Mouse (Mus musculus): Measurements from ENCODE around the gene Cdhr2.

Cdhr2 gene

DNA sequence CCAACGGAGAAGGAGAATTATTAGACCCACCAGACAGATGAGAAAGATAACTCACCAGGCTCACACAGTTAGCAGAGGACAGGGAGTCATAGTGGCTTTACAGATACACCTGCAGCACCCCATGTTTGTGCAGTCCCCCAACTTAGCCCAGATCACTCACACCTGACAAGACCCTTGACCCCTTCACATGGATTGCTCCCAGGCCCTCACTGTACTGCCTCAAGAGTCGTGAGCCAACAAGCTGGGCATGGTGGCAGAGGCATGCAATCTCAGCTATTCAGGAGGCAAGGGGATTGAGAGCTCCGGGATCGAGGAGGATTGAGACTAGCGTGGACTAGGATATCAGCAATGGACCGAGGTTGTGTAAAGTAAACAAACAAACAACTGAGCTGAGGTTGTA lies 52.5 kb downstream of the Cdhr2 start:
- DNase-seq: peak; percentile 61

DNA sequence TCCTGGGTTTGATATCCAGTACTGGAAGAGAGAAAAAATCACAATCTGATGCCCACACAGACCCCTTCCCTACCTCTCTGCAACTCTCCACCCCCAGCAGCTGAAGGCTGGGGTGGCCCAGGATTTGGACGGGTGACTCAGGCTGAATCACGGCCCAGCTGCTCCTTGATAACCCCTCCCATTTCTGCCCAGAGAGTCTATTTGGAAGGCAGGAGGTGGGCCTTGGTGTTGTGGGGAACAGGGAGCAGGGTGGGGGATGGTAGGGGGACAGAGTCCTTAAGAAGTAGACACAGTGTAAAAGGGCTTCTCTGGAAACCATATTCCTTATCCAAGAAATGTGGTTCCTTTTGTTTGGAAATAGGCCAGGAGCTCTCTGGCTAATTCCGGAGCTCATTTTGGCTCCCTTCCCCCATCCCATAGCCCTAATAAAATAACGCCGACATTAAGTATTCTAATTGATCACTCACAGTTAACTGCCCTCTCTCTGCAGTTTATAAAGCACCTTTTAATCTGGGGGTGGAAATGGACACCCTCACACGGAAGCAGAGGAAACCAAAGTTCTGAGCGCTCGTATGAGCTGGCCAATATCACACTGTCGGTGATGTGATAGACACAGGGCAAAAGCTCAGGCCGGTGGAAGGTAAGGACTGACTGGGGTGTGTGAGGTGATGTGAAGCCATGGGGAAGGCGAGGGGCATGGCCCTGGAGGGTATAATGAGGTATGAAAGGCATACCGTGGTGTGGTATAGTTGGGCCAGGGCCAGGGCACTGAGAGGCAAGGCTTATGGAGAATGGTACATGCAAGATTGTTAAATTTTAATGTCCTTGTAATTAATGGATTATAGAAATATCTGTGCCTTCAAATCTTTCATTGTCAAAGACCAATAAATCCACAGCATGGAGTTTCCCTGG lies 53.2 kb downstream of the Cdhr2 start:
- peak; percentile 71 for DNase-seq

DNA sequence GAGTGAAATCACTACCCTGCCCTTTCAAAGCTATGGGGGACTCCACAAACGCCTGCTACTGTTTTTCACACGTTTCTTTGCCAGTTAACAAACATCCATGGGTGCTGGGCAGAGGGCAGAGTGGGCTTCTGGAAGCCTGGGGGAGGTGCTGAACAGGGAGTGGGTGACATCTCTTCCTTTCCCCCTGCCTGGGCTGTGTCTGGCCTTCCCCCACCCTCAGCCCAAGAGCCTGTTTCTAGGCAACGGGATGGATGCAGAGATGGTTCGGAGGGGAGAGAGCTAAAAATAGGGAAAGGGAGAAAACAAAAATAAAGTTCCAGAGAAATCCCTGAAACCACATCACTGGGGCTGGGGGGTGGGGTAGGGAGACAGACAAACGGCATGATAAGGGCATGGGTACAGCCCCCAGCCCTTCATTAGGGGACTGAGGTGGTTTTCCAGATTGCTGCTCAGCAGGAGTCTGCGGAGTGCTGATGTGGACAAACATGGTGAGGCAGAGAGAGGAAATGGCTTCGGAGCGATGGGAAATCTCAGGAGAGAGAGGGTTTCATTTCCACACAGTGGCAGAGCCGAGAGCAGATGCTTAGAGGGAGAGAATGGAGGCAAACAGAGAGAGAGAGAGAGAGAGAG lies 54.1 kb downstream of the Cdhr2 start:
- DNase-seq: peak; percentile 58

DNA sequence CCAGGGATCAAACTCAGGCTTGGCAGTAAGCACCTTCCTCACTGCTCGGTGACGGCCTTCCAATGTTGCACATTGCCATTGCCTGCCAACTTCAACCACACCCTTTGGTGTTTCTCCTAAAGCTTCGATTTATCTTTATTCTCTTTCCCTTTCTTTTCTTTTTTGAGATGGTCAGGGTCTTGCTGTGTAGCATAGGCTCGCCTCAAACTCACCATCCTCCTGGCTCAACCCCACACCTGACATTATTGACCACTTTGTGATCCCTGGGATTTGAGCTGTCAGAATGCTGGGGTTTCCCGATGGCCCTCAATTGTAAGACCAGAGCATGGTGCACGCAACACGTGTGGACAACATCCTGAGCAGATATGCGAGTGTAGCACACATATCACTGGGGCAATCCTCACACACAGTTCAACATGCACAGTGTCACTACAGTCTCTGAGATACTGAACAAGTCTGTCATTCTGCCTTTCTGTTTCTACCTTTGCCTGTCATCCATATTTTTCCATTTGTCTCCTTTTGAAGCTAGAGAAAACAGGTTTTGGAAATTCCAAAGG lies 55.0 kb downstream of the Cdhr2 start:
- DNase-seq: peak; percentile 64

DNA sequence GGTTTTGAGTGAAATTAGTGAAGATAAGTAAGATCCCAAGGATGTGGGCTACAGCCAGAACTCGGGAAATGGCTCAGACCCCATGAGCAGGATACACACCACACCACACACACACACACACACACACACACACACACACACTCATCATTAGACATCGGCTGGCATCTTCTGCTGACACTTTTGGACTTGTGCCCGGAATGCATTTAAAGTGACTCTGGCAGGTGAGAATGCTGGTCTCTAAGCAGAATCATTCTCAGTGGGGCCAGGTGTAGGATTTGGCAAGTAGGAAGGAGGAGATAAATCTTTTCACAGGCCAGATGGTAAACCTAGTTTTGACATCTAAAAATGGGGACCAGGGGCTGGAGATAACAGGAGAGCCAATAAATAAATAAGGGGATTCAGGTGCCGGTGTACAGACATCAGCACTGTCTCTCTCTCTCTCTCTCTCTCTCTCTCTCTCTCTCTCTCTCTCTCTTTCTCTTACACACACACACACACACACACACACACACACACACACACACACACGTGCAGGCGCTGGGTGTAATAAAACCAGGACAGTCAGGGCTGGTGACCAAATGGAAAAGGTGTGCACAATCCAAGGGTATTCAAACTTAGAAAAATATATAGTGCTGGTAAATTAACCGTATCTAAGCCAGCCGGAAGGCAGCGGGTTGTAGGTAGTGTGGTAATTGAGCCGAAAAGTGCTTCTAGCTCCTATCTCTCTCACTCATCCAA lies 56.0 kb downstream of the Cdhr2 start:
- peak; percentile 93 for DNase-seq

DNA sequence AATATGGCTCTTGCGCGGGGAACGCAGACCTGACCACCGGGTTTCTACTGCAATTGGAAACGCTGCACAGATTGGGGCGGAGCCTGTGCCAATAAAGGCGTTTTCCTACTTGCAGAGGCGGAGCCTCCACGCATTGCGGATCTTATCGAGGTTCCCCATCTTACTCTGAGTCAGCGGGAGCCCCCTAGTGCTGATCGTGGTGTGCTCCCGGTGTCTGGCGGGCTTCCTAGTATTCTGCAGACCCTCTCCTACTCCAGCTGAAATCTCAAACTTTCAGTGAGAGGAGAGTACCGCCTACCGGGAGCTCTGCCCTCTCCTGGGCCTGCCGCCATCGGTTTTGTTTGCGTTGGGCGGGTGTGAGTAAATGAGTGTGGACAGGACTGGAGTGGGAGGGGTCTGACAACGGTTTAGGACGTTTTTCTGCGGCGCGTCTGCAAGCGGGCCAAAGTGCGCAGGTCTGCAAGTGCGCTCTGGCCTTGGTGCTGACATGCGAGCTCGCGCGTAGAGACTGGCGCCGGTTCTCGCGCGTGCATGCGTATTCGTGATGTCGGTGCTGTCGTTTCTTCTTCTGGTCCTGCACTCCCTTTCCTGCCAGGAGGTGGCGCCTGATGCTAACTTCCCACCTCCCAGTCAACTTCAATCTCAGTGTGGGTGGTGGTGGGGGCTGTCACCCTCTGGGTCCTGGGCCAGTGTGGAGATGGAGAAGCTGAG lies 56.9 kb downstream of the Cdhr2 start:
- DNase-seq: peak; percentile 97

DNA sequence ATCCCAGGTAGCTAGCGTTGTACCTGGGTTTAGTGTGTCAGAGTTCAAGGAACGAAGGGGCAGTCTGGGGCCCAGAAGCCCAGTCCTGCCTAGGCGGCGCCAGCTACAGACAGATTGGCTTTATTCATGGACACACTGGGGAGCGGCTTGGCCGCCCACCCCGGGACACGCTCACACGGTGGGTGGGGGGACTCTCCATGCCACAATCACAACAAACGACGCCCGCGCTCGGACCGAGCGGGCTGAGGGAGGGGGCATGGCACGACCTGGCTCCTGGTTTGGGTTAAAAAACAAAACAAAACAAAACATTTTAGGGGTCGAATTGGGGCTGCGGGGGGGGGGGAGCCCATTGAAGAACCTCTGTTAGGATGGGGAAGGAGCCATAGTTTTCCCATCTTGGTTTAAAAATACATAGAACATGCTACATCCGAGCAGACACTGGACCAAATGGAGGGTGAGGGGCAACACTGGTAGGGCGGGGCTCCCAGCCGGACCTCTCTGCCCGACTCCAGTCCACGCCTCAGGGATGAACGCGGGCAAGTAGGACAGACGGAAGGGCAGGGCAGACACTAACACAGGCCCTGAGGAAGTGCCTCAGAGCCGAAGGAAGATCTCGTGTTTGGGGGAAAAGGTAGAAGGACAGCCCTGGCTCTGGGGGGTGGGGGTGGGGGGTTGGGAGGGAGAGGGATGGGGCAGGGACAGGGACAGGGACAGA lies 57.7 kb downstream of the Cdhr2 start:
- peak; percentile 75 for DNase-seq

DNA sequence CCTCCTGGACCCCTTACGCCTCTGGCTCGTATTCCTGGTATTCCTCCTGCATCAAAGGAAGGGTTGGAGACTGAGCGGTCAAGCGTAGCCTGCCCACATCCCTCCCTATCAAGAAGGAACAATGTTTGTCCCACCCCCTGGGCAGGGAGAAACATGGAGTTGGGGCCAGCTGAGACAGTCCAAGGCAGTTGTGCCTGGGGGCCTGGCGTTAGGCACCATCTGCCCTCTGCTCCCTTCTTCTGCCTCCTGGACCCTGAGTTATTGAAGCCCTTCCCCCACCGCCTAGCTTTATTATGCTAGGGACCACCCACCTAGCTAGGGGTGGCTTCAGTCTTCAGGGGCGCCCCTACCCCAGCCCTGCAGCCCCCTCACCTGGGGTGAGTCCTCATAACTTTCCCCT lies 58.2 kb downstream of the Cdhr2 start:
- peak; percentile 72 for DNase-seq

DNA sequence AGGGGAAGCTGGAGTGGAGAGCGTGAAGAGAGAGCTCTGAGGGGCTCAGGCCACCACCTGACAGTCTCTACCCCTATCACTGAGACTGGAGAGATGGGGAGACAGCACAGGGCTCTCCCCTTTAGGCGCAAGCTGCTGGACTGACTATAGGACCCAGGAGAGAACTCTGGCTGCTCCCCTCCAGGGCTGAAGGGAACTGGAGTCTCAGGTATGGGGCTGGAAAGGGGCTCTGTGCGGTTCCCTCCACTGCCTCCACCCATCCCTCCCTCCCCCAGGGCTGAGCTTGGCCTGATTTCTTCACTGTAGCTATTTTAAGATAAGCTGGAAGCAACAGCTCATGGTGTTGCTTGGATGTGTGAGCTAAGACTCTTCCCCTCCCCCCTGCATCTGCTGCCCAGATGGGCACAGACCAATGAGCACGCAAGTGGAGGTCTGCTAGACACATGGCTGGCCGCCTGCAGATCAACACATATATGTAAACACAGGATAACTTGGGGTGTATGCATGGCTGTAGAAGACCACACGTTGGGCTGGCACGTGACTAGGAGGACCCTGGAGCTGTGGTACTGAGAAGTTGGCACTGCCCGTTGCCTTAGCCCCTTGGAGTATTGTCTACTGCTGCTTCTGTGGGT lies 59.0 kb downstream of the Cdhr2 start:
- DNase-seq: peak; percentile 81

DNA sequence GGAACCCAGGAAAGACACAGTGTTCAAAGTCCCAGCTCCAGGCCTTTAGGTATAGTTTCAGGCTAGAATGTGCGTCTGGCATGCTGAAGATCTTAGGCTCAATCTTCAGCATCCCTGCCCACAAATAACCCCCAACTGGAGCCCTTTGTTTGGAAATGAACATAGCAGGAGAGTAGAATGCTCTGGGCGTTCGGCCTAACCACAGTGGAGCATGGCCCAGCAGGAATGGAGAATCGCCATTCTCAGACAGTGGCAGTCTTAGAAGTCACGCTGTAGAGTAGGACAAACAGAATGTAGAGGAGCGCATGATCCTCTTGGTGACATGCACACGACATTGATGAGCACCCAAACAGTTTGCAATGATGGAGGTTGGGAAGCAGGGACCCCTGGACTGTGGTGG lies 59.6 kb downstream of the Cdhr2 start:
- DNase-seq: peak; percentile 57

DNA sequence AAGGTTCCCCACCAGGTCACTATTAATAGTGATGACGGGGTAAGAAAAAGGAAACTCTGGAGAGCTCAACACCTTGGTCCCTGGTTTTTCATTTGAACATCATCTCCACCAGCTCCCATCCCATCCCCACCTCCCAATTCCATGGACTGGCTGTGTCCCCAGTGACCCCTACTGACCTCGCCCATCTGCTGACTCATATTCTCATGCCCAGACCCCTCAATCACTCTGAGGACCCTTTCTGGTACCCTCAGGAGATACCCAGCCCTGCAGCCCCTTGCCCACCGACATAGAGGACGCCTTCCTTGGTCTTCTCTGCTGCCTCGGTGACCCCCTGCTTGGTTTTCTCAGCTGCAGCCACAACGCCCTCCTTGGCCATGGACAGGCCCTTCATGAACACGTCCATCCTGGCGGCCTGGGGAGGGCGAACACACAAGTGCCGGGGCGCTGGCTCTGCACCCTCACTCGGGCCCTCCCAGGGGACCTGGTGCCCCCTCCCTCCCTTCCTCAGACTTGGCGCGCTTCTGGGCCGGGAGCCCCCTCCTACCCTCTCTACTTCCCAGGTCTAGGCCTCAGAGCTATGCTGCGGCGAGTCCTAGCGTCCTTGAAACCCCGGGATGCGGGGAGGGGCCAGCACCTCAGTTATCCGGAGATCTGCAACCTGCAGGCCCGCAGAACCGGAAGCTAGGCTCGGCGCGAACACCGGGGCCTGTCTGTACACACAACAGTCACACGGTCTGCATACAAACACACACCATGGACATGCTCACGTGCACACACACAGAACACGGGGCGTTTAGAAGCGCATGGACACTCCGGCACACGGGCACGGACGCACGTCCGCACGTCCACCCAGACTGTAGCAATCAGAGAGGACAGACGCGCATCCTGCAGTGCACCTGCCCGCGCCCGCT lies 64.3 kb downstream of the Cdhr2 start:
- peak; percentile 77 for DNase-seq

DNA sequence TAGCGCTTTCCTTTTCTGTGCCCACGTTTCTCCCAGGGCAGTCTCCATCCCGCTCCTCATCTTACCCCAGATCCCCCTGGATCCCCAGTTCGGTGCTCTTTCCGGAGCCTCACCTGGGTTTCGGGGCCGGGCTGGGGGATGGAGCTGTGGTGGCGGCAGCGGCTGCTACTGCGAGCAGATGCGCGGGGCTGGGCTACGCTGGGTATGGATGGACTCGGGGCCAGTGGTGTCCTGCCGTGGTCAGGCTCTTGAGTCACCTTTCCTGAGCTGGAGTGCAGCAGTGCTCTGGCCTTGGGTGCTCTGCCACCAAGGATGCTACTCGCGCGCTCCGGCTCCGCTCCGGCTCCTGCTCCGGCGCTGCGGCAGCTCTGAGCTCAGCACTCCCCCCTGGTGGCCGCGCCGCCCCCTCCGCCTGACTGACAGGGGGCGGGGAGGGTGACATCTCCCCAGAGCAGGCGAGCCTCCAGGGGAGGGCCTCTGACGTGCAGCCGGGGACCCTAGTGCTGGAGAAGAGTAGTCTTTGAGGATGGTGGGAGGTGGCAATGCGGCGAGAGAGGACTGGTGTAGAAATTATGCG lies 65.0 kb downstream of the Cdhr2 start, which contains the start of gene Sncb:
Sncb (minus strand) TSS at position 404 of the 577 bp plus-strand sequence.
- peak; percentile 93 for DNase-seq

DNA sequence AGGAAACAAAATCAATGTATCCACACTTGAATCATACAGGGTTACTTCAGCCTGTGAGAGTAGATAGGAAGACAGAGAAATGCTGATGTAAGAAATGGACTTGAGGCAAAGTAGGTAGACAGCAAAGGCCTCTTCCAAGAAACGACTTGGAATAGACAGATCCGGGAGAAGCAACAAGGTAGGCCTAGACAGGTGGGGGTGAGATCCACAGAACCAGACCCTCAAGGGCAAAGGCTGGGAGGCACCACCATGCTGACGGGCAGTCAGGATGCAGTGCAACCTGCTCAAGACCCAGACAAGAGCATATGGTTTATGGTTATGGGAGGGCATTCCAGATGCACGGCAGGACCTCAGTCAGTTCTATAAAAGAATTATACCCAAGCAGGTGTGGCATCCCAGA lies 65.8 kb downstream of the Cdhr2 start:
- DNase-seq: peak; percentile 52

DNA sequence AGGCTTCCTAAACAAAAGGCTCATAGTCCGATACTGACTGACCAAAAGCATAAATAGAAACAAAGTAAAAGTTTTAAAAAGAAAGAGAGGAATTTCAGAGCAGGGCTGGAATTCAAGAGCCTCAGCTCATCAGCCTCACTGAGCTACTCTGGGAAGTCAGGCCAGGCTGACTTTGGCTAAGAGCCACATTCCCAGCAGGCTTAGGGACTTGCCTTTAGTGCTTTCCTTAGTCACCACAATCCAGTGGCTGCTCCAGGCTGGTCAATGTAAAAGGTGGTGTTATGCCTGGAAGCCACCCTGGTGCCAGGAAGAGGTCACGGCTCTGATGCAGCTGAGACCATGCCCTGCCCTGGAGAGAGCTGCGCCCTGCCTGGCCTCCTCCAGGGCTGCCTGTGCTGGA lies 79.3 kb downstream of the Cdhr2 start:
- peak; percentile 82 for DNase-seq

DNA sequence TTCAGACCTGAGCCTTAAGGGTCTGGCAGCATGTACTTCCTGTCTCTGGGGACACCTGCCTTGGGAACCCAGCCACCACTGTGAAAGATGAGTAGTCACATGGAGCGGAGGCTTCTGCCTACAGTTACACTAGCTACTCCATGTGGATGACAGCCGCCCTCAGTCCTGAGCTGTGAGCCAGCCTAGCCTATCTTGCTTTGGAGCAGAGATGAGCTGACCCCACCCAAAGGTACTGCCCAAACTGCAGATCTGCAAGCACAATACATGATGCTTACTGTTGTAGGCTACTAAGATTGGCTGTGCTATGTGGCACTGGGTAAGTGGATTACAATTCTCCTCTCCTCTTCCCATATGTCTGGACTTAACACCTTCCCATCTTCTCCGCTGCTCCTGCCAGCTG lies 79.8 kb downstream of the Cdhr2 start:
- no peak for DNase-seq

DNA sequence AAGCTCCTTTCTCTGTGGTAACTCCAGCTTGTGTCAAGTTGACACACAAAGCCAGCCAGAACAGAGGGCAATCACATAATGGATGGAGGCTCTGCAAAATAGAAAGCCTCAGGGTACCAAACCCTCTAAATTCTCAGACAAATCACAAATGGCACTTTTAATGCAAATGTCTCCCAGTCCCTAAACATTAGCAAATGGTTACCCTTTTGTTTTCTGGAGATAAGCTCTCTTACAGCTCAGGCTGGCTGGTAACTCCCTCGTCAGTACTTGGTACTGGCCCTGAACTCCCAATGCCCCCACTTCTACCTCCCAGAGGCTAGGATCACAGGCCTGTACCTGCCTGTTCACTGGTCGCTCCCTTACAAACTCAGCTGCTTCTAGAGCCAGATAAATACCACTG lies 82.0 kb downstream of the Cdhr2 start:
- no peak for DNase-seq

DNA sequence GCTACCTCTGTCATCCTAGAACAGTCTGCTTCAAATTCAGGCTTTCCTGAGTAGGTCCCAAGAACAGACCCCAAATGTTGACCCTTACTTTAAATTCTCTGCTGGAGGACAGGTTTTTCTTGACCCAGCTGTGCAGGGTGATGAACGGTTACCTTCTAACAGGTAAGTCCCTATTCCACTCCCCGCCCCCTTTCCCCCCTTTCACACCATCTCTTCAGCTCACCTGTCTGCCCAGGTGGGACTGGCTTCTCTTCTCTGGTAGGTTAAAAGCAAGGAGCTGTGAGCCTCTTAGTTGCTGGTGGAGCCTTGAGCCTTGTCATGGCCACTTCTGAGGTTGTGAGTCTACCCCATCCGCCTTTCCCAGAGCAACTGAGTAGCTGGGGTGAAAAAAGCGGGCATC lies 82.4 kb downstream of the Cdhr2 start, which contains the start of gene Eif4e1b:
Eif4e1b (plus strand) TSS at position 301 of the 400 bp plus-strand sequence.
- DNase-seq: no peak

Measured in cerebellum, adult 9-10 months (tissue).